ENCODE assay signal across 27 mouse cellular contexts in genomic region chr11:4833295-4833939, GRCm38 (mm10).
"Had no signal": no experiment of that assay in that cellular context is flagged by ENCODE, and none has a peak within 500 bp of the region (broad histone marks: within the 10 kb centered on the region; RNA-seq: fewer than 3 reads in every experiment).

No protein-coding gene starts in this region.

- H3K9me3 ChIP-seq: heart, embryonic 10.5 days; heart, embryonic 12.5 days; hindbrain, embryonic 10.5 days; hindbrain, embryonic 12.5 days; kidney, embryonic 15.5 days; limb, embryonic 13.5 days; limb, embryonic 15.5 days; liver, embryonic 13.5 days; liver, embryonic 15.5 days had no signal

- H3K4me2 ChIP-seq: heart, embryonic 12.5 days; hindbrain, embryonic 12.5 days; hindbrain, embryonic 14.5 days; kidney, embryonic 15.5 days; limb, embryonic 13.5 days; limb, embryonic 15.5 days; liver, embryonic 13.5 days; liver, embryonic 15.5 days had no signal

- H3K36me3 ChIP-seq: heart, embryonic 10.5 days; heart, embryonic 12.5 days; hindbrain, embryonic 12.5 days; kidney, embryonic 15.5 days; limb, embryonic 13.5 days; limb, embryonic 15.5 days; liver, embryonic 15.5 days had no signal

- H3K4me3 ChIP-seq: gastrocnemius, adult 2 months; heart, embryonic 10.5 days; heart, embryonic 12.5 days; hindbrain, embryonic 10.5 days; hindbrain, embryonic 12.5 days; kidney, embryonic 15.5 days; limb, embryonic 13.5 days; limb, embryonic 15.5 days; liver, embryonic 13.5 days; liver, embryonic 15.5 days had no signal

- H3K27me3 ChIP-seq: heart, embryonic 12.5 days; hindbrain, embryonic 12.5 days; kidney, embryonic 15.5 days; limb, embryonic 13.5 days; limb, embryonic 15.5 days; liver, embryonic 13.5 days; liver, embryonic 15.5 days had no signal

- H3K9ac ChIP-seq: heart, embryonic 12.5 days; hindbrain, embryonic 12.5 days; hindbrain, embryonic 14.5 days; kidney, embryonic 15.5 days; limb, embryonic 13.5 days; limb, embryonic 15.5 days; liver, embryonic 13.5 days; liver, embryonic 15.5 days had no signal

- ATAC-seq: hindbrain, postnatal 0 days; intestine, embryonic 16.5 days had no signal

- H3K4me1 ChIP-seq: hindbrain, embryonic 10.5 days; hindbrain, embryonic 12.5 days; limb, embryonic 13.5 days; limb, embryonic 15.5 days had no signal

- DNase-seq: gastrocnemius, adult 2 months; gastrocnemius, postnatal 10 days; gastrocnemius, postnatal 25 days; heart, adult 18-20 months; heart, postnatal 10 days; heart, postnatal 4 days; kidney, adult 11 months; kidney, adult 2 months; kidney, adult 9 months; kidney, postnatal 14 days; kidney, postnatal 36 days; layer of hippocampus, adult 9-11 months; layer of hippocampus, postnatal 36 days; left cerebral cortex, postnatal 4 days; liver, embryonic 13.5 days had no signal

- H3K27ac ChIP-seq: gastrocnemius, adult 2 months; heart, embryonic 10.5 days; hindbrain, embryonic 10.5 days; hindbrain, embryonic 12.5 days; hindbrain, embryonic 14.5 days; hindbrain, postnatal 0 days; kidney, embryonic 15.5 days; kidney, postnatal 0 days; limb, embryonic 13.5 days; limb, embryonic 15.5 days; liver, embryonic 13.5 days; liver, embryonic 15.5 days had no signal
